Mouse (Mus musculus): Measurements from ENCODE around the gene Espnl.

GRCm38 (mm10) chr1:91362113-91362512, 40.2 kb downstream of the Espnl start:
- TF ChIP-seq CTCF (IDR thresholded peaks at IDR 0.05; ENCODE audit: low read depth, low read length): no peak
- TF ChIP-seq POLR2A (IDR thresholded peaks at IDR 0.05; ENCODE audit: borderline replicate concordance, low read depth, low read length): no peak
